Mouse (Mus musculus) CH12.LX (cell line): Measurements from ENCODE around the gene Cdca7. TPM values are rescaled to one million over a fixed set of nuclear protein-coding genes. Genes with fewer than 3 reads are reported as not detected.

ENCODE experiments used
- DNase-seq: peaks from one replicate; pipeline ENCODE4 v3.0.0-alpha.2; 2013; ENCODE audit errors: extremely low read depth
- H3K27ac ChIP-seq: 2 replicates; pipeline ENCODE4 v1.5.1; 2012; ENCODE audit warnings: low read depth, mild to moderate bottlenecking, control low read depth, moderate library complexity; ENCODE audit not compliant: insufficient read depth
- H3K27me3 ChIP-seq: replicated peaks from 2 replicates; pipeline ENCODE3; 2012; ENCODE audit warnings: inconsistent platforms
- H3K36me3 ChIP-seq, 2 experiments: replicated peaks in 1 of 2; 2 replicates each; pipeline versions ENCODE3 to v1.6.1; 2012; ENCODE audit warnings: inconsistent platforms in 1 of 2, low read length in 1 of 2, mild to moderate bottlenecking in 1 of 2, mixed read lengths in 1 of 2, moderate library complexity in 1 of 2; ENCODE audit not compliant: control insufficient read depth in 1 of 2, insufficient read depth in 1 of 2
- H3K4me1 ChIP-seq, 2 experiments: 2 replicates each; pipeline ENCODE4 v1.6.1; 2012; ENCODE audit warnings: inconsistent platforms in 1 of 2, moderate library complexity in 1 of 2; ENCODE audit not compliant: insufficient read depth in 2 of 2, control insufficient read depth in 1 of 2
- H3K4me2 ChIP-seq: 2 replicates; pipeline ENCODE4 v1.6.1; 2012; ENCODE audit warnings: low read depth, mild to moderate bottlenecking, control low read depth; ENCODE audit not compliant: poor library complexity, insufficient read depth, severe bottlenecking
- H3K4me3 ChIP-seq, 3 experiments: fragments of 150-350 bp in 1 of 3; sonication (generic) in 1 of 3; replicated peaks in 1 of 3; 2 replicates each; pipeline versions ENCODE3 to v1.5.1; 2011 to 2012; ENCODE audit warnings: low read depth in 2 of 3, low read length in 2 of 3, mild to moderate bottlenecking in 2 of 3, moderate library complexity in 2 of 3, control low read depth in 1 of 3, improper control_type of control experiment in 1 of 3, inconsistent platforms in 1 of 3, mixed read lengths in 1 of 3; ENCODE audit not compliant: poor library complexity in 1 of 3
- H3K79me2 ChIP-seq: replicated peaks from 2 replicates; pipeline ENCODE4 v1.6.1; 2012; ENCODE audit warnings: mild to moderate bottlenecking, moderate library complexity; ENCODE audit not compliant: control insufficient read depth, poor library complexity, insufficient read depth, severe bottlenecking; ENCODE audit errors: extremely low read depth
- H3K9ac ChIP-seq: 2 replicates; pipeline ENCODE4 v1.6.1; 2012; ENCODE audit warnings: low read depth, mild to moderate bottlenecking, control low read depth, moderate library complexity; ENCODE audit not compliant: insufficient read depth
- H3K9me3 ChIP-seq: replicated peaks from 2 replicates; pipeline ENCODE3; 2012; ENCODE audit warnings: low read length, inconsistent platforms, mixed read lengths
- CTCF ChIP-seq, 2 experiments: IDR thresholded peaks in 1 of 2; conservative IDR thresholded peaks in 1 of 2; 2 replicates each; pipeline ENCODE4 v1.5.1; 2011 to 2012; ENCODE audit warnings: low read depth in 2 of 2, low read length in 2 of 2, improper control_type of control experiment in 1 of 2, inconsistent platforms in 1 of 2, mild to moderate bottlenecking in 1 of 2, moderate library complexity in 1 of 2
- ELF1 ChIP-seq: IDR thresholded peaks from 2 replicates; pipeline ENCODE4 v1.6.1; 2014; ENCODE audit warnings: low read depth, mild to moderate bottlenecking, inconsistent platforms, low read length, improper control_type of control experiment
- ETS1 ChIP-seq: conservative IDR thresholded peaks from 2 replicates; pipeline ENCODE4 v1.6.1; 2012; ENCODE audit warnings: low read depth, mild to moderate bottlenecking, inconsistent platforms, low read length, improper control_type of control experiment, moderate library complexity
- GABPA ChIP-seq: IDR thresholded peaks from 2 replicates; pipeline ENCODE4 v1.6.1; 2012; ENCODE audit warnings: low read depth, low read length, improper control_type of control experiment, inconsistent platforms; ENCODE audit not compliant: insufficient replicate concordance
- HCFC1 ChIP-seq: IDR thresholded peaks from 2 replicates; pipeline ENCODE4 v1.6.1; 2012; ENCODE audit warnings: low read depth, mild to moderate bottlenecking, inconsistent platforms, low read length, improper control_type of control experiment
- JUN ChIP-seq: IDR thresholded peaks from 2 replicates; pipeline ENCODE4 v1.6.1; 2011; ENCODE audit warnings: low read depth, mild to moderate bottlenecking, low read length, improper control_type of control experiment, moderate library complexity; ENCODE audit not compliant: insufficient read depth
- JUND ChIP-seq: conservative IDR thresholded peaks from 2 replicates; pipeline ENCODE4 v1.6.1; 2011; ENCODE audit warnings: low read depth, low read length, improper control_type of control experiment
- KAT2A ChIP-seq: IDR thresholded peaks from 2 replicates; pipeline ENCODE4 v1.6.1; 2012; ENCODE audit warnings: low read length, improper control_type of control experiment, inconsistent platforms; ENCODE audit not compliant: insufficient replicate concordance
- MAFK ChIP-seq: IDR thresholded peaks from 2 replicates; pipeline ENCODE4 v1.6.1; 2011; ENCODE audit warnings: low read length, improper control_type of control experiment; ENCODE audit not compliant: insufficient replicate concordance
- MAX ChIP-seq: IDR thresholded peaks from 2 replicates; pipeline ENCODE4 v1.6.1; 2011; ENCODE audit warnings: low read length, improper control_type of control experiment
- MAZ ChIP-seq: IDR thresholded peaks from 2 replicates; pipeline ENCODE4 v1.6.1; 2012; ENCODE audit warnings: low read depth, mild to moderate bottlenecking, inconsistent platforms, low read length, improper control_type of control experiment, moderate library complexity
- MXI1 ChIP-seq: IDR thresholded peaks from 2 replicates; pipeline ENCODE4 v1.6.1; 2011; ENCODE audit warnings: mild to moderate bottlenecking, low read depth, low read length, improper control_type of control experiment
- MYC ChIP-seq: IDR thresholded peaks from 2 replicates; pipeline ENCODE4 v1.6.1; 2011; ENCODE audit warnings: low read depth, mild to moderate bottlenecking, improper control_type of control experiment, low read length
- NRF1 ChIP-seq: IDR thresholded peaks from 2 replicates; pipeline ENCODE4 v1.6.1; 2014; ENCODE audit warnings: low read depth, mild to moderate bottlenecking, inconsistent platforms, low read length, improper control_type of control experiment, moderate library complexity
- POLR2A ChIP-seq: IDR thresholded peaks from 2 replicates; pipeline ENCODE4 v1.6.1; 2011; ENCODE audit warnings: low read depth, mild to moderate bottlenecking, improper control_type of control experiment, low read length
- POLR2AphosphoS2 ChIP-seq: IDR thresholded peaks from 2 replicates; pipeline ENCODE4 v1.6.1; 2011; ENCODE audit warnings: low read depth, low read length, improper control_type of control experiment
- RAD21 ChIP-seq: IDR thresholded peaks from 2 replicates; pipeline ENCODE4 v1.6.1; 2011; ENCODE audit warnings: low read depth, mild to moderate bottlenecking, low read length, improper control_type of control experiment, moderate library complexity
- RCOR1 ChIP-seq: conservative IDR thresholded peaks from 2 replicates; pipeline ENCODE4 v1.6.1; 2012; ENCODE audit warnings: low read depth, mild to moderate bottlenecking, inconsistent platforms, low read length, improper control_type of control experiment
- SIN3A ChIP-seq: IDR thresholded peaks from 2 replicates; pipeline ENCODE4 v1.6.1; 2012; ENCODE audit warnings: low read length, improper control_type of control experiment, inconsistent platforms
- TBP ChIP-seq: conservative IDR thresholded peaks from 2 replicates; pipeline ENCODE4 v1.6.1; 2011; ENCODE audit warnings: low read depth, low read length, improper control_type of control experiment
- TCF12 ChIP-seq: IDR thresholded peaks from 2 replicates; pipeline ENCODE4 v1.6.1; 2014; ENCODE audit warnings: low read depth, mild to moderate bottlenecking, inconsistent platforms, low read length, improper control_type of control experiment
- UBTF ChIP-seq: IDR thresholded peaks from 2 replicates; pipeline ENCODE4 v1.6.1; 2012; ENCODE audit warnings: low read depth, mild to moderate bottlenecking, inconsistent platforms, low read length, improper control_type of control experiment, moderate library complexity
- USF2 ChIP-seq: conservative IDR thresholded peaks from 2 replicates; pipeline ENCODE4 v1.6.1; 2011; ENCODE audit warnings: low read depth, low read length, improper control_type of control experiment
- ZC3H11A ChIP-seq: IDR thresholded peaks from 2 replicates; pipeline ENCODE4 v1.6.1; 2012; ENCODE audit warnings: low read depth, mild to moderate bottlenecking, inconsistent platforms, low read length, improper control_type of control experiment
- ZNF384 ChIP-seq: IDR thresholded peaks from 2 replicates; pipeline ENCODE4 v1.6.1; 2012; ENCODE audit warnings: low read depth, low read length, improper control_type of control experiment, inconsistent platforms
- dilution Hi-C: fragments of 300-500 bp; cut with MboI; formaldehyde crosslinking; loops from 2 replicates; pipeline ENCODE4 v1.14.3; 2020; ENCODE audit warnings: low sequenced_read_pairs; ENCODE audit not compliant: extremely low pct_unique_long_range_greater_than_20kb, extremely low pct_ligation_motif_present
- in situ Hi-C: fragments of 300-500 bp; cut with MboI; formaldehyde crosslinking; loops from 3 replicates; pipeline ENCODE4 v1.14.3; 2019; ENCODE audit warnings: low sequenced_read_pairs, low pct_ligation_motif_present, low pct_unique_long_range_greater_than_20kb, mixed read lengths
- polyA plus RNA-seq: library from polyadenylated mRNA; unstranded; fragments of >175 nt; gene quantifications from 2 replicates; pipeline ENCODE4 v1.2.1, GENCODE M21; 2012; ENCODE audit warnings: low read depth; ENCODE audit not compliant: insufficient read length
- total RNA-seq, 2 experiments: library from RNA; depleted of rRNA; stranded (reverse); fragments of 300-350 nt in 1 of 2; fragments of >200 nt in 1 of 2; gene quantifications; 2 replicates each; pipeline ENCODE4 v1.2.3; 2012 to 2014

Cdca7 gene
- total and polyA plus RNA-seq, 3 experiments: 83.5 to 202 (median 114) TPM

- Histone ChIP-seq H3K4me3 (no peak overlapping the region), H3K4me1 (peaks cover 0 to 6% of the 10 kb centered on the region in 2 experiments; a peak in 1 of 4 replicates), H3K36me3 (no peaks in the 10 kb centered on the region), H3K9ac (no peak overlapping the region), H3K9me3 (no peaks in the 10 kb centered on the region), H3K4me2 (no peak overlapping the region), H3K27me3 (no peaks in the 10 kb centered on the region), H3K79me2 (no peaks in the 10 kb centered on the region), H3K27ac (no peak overlapping the region)
- in situ Hi-C loops (no loop called here), dilution Hi-C loops (no loop called here)
- DNase-seq: no peak
- TF ChIP-seq UBTF: no peak
- no peak for TF ChIP-seq ZC3H11A
- no peak for TF ChIP-seq CTCF (conservative IDR thresholded peaks at IDR 0.05 in 1 of 2, IDR thresholded peaks at IDR 0.05 in 1 of 2; ENCODE audit: low read depth in 2 of 2, low read length in 2 of 2)
- TF ChIP-seq JUN: no peak
- TF ChIP-seq RCOR1: no peak
- TF ChIP-seq MAZ: no peak
- no peak for TF ChIP-seq ELF1
- TF ChIP-seq MXI1: no peak
- no peak for TF ChIP-seq NRF1
- TF ChIP-seq TBP: no peak
- no peak for TF ChIP-seq JUND
- TF ChIP-seq KAT2A: no peak
- TF ChIP-seq MAX: no peak
- TF ChIP-seq SIN3A: no peak
- TF ChIP-seq MYC: no peak
- no peak for TF ChIP-seq HCFC1
- no peak for TF ChIP-seq TCF12
- TF ChIP-seq POLR2A: no peak
These were observed 8.4 kb upstream of the Cdca7 start for GRCm38 (mm10) chr2:72467604-72468003.

GRCm38 (mm10) chr2:72471415-72472070 is 4.4 kb upstream of the Cdca7 start:
- H3K27ac ChIP-seq: no peak overlapping the region
- H3K27me3 ChIP-seq: no peaks in the 10 kb centered on the region
- H3K9ac ChIP-seq: no peak overlapping the region
- no peak for DNase-seq
- in situ Hi-C loops (no loop called here), dilution Hi-C loops (no loop called here)
- H3K4me3 ChIP-seq: no peak overlapping the region
- no peaks in the 10 kb centered on the region for H3K36me3 ChIP-seq
- peaks cover 4% of the 10 kb centered on the region for H3K79me2 ChIP-seq
- H3K4me2 ChIP-seq: no peak overlapping the region
- no peaks in the 10 kb centered on the region for H3K9me3 ChIP-seq
- TF ChIP-seq ZC3H11A (no peak), ETS1 (no peak), MAX (no peak), USF2 (no peak), JUND (no peak), POLR2AphosphoS2 (no peak), RAD21 (no peak), GABPA (no peak), ZNF384 (no peak), RCOR1 (no peak), MAFK (no peak), POLR2A (no peak)
- H3K4me1 ChIP-seq: peaks cover 5 to 17% of the 10 kb centered on the region in 2 experiments; a peak in 3 of 4 replicates
